Mouse (Mus musculus) neural tube, embryonic 11.5 days (tissue): ENCODE measurements at regions not wholly inside any gene's neighbourhood (a gene's known extent, or its start where the extent isn't known, plus 50 kb on each side); places are given as distances from the start of the nearest gene placed in this dataset.

Experiments used
- ATAC-seq: fragments of 200-750 bp; cut with Nextera tagmentation; 2 replicates; pipeline ENCODE4 v1.8.0; 2017; ENCODE audit warnings: moderate number of reproducible peaks, mild to moderate bottlenecking, moderate TSS enrichment, moderate library complexity; ENCODE audit not compliant: insufficient read depth, low FRiP score, low TSS enrichment
- DNase-seq: peaks from one replicate; pipeline ENCODE4 v3.0.0-alpha.2; 2015; ENCODE audit warnings: low spot score
- H3K27ac ChIP-seq: fragments of 300-500 bp; sonication (generic); 2 replicates; pipeline ENCODE4 v1.5.1; 2014; ENCODE audit warnings: low read depth, mild to moderate bottlenecking, low read length
- H3K27me3 ChIP-seq: fragments of 300-500 bp; sonication (generic); 2 replicates; pipeline ENCODE4 v1.6.1; 2014; ENCODE audit warnings: mild to moderate bottlenecking, low read length, mixed read lengths; ENCODE audit not compliant: control insufficient read depth, insufficient read depth
- H3K36me3 ChIP-seq: fragments of 300-500 bp; sonication (generic); 2 replicates; pipeline ENCODE4 v1.6.1; 2014; ENCODE audit warnings: mild to moderate bottlenecking, low read length, moderate library complexity, mixed read lengths; ENCODE audit not compliant: control insufficient read depth, insufficient read depth
- H3K4me1 ChIP-seq: fragments of 300-500 bp; sonication (generic); 2 replicates; pipeline ENCODE4 v1.6.1; 2014; ENCODE audit warnings: low read length, mixed read lengths; ENCODE audit not compliant: control insufficient read depth, insufficient read depth
- H3K4me2 ChIP-seq: fragments of 300-500 bp; sonication (generic); 2 replicates; pipeline ENCODE4 v1.6.1; 2014; ENCODE audit warnings: low read depth, mild to moderate bottlenecking, moderate library complexity
- H3K4me3 ChIP-seq: fragments of 300-500 bp; sonication (generic); 2 replicates; pipeline ENCODE4 v1.5.1; 2014; ENCODE audit warnings: low read depth, low read length
- H3K9ac ChIP-seq: fragments of 300-500 bp; sonication (generic); 2 replicates; pipeline ENCODE4 v1.6.1; 2014; ENCODE audit warnings: mild to moderate bottlenecking, low read length
- H3K9me3 ChIP-seq: fragments of 300-500 bp; sonication (generic); 2 replicates; pipeline ENCODE4 v1.6.1; 2016; ENCODE audit warnings: low read length; ENCODE audit not compliant: control insufficient read depth
- WGBS: fragments of 180-500 bp; shearing (Covaris S2); extraction: QIAGEN DNeasy Blood & Tissue Kit; methylation state at CpG from one replicate; pipeline ENCODE4 v1.1.7; 2014; 5-methylcytosine and 5-hydroxymethylcytosine counted together

DNA sequence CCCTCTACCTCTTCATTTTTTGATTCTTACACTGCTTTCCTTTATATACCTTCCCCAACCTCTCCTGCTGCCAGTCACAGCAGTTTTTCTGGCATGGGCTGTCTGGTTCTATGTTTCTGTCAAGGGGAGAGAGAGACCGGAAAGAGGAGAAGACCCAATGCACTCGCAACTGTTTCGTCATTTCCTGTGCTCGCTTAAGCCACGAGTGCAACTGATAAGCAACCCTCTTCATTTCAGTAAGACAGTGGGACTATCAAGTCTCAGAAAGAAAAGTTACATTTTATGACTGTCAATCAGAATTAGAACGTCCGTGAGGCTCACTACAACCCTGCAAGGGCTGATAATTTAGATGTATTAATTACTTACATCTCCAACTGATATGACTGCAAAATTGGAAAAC is 312.2 kb downstream of the Etnk1 start:
- H3K36me3 ChIP-seq: no peaks in the 10 kb centered on the region
- H3K27ac ChIP-seq: no peak overlapping the region
- no peaks in the 10 kb centered on the region for H3K4me1 ChIP-seq
- ATAC-seq: no peak
- no peaks in the 10 kb centered on the region for H3K9me3 ChIP-seq
- H3K4me2 ChIP-seq: no peak overlapping the region
- H3K4me3 ChIP-seq: no peak overlapping the region
- WGBS: 86% methylated on average over 7 of the region's 7 CpGs
- no peak overlapping the region for H3K9ac ChIP-seq
- H3K27me3 ChIP-seq: no peaks in the 10 kb centered on the region
- DNase-seq: no peak

DNA sequence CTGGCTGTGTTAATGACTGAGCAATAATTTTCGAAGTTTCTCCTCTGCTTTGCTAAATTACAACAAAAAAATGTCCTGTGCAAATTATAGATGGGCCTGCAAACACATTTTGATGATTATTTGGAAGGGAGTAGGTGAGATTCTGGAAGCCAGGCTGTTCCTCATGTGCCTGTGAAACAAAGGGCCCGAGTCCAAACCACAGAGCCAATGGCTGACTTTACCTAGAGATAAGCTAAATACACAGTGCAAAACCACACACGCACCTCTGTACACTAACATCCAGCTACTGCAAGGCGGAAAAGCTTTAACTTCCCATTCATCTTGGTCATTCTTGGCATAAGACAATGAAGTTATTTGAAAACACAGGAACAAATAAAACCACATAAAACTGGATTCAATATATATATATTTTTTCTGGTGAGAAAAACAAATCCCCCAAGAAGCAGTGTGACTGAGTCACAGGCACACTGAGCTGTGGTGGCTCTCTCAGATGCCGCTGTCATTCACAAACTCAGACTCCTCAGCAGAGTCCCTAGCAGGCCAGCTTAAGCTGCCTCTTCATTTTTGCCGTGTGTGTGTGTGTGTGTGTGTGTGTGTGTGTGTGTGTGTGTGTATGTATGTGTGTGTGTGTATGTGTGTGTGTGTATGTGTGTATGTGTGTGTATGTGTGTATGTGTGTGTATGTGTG is 312.8 kb downstream of the Etnk1 start:
- Histone ChIP-seq H3K4me2 (no peak overlapping the region), H3K27ac (no peak overlapping the region), H3K9ac (no peak overlapping the region), H3K36me3 (no peaks in the 10 kb centered on the region), H3K4me3 (no peak overlapping the region), H3K4me1 (no peaks in the 10 kb centered on the region), H3K9me3 (no peaks in the 10 kb centered on the region), H3K27me3 (no peaks in the 10 kb centered on the region)
- ATAC-seq (no peak), DNase-seq (no peak)
- 87% methylated on average over 6 of the region's 6 CpGs for WGBS

GRCm38 (mm10) chr6:143482272-143482671 is 315.3 kb downstream of the Etnk1 start:
- Histone ChIP-seq H3K4me2 (no peak overlapping the region), H3K4me1 (no peaks in the 10 kb centered on the region), H3K36me3 (no peaks in the 10 kb centered on the region), H3K27ac (no peak overlapping the region), H3K9me3 (no peaks in the 10 kb centered on the region), H3K9ac (no peak overlapping the region), H3K4me3 (no peak overlapping the region), H3K27me3 (no peaks in the 10 kb centered on the region)
- 89% methylated on average over 4 of the region's 4 CpGs for WGBS
- ATAC-seq (no peak), DNase-seq (no peak)

DNA sequence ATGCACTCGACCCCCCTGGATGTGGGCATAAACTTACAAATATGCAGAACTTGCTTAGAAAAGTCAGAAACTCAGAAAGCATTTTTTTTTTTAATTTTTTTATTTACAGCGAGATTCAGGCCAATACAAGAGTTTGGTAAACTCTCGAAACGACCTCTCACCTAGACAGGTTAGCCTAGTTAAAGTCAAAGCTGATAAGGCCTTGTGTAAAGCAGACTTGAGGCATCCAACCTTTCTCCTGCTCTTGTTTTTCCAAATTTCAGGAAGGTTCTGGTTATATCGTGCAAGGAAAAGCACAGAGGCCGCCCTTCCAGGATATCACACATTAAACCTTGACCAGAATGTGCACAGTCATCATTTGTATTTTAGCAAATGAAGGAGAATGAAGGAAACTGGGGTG is 315.8 kb downstream of the Etnk1 start:
- DNase-seq: no peak
- 95% methylated on average over 6 of the region's 6 CpGs for WGBS

GRCm38 (mm10) chr6:143484941-143485340 is 317.9 kb downstream of the Etnk1 start:
- ATAC-seq (no peak), DNase-seq (no peak)
- H3K36me3 ChIP-seq: no peaks in the 10 kb centered on the region
- no peaks in the 10 kb centered on the region for H3K27me3 ChIP-seq
- no peak overlapping the region for H3K27ac ChIP-seq
- no peaks in the 10 kb centered on the region for H3K4me1 ChIP-seq
- 92% methylated on average over 6 of the region's 6 CpGs for WGBS
- no peak overlapping the region for H3K4me2 ChIP-seq
- H3K9me3 ChIP-seq: no peaks in the 10 kb centered on the region
- no peak overlapping the region for H3K9ac ChIP-seq
- H3K4me3 ChIP-seq: no peak overlapping the region

More for the DNA sequence above, 315.8 kb downstream of the Etnk1 start:
- no peaks in the 10 kb centered on the region for H3K27me3 ChIP-seq
- H3K9ac ChIP-seq: no peak overlapping the region
- no peaks in the 10 kb centered on the region for H3K36me3 ChIP-seq
- H3K4me3 ChIP-seq: no peak overlapping the region
- H3K4me2 ChIP-seq: no peak overlapping the region
- H3K9me3 ChIP-seq: no peaks in the 10 kb centered on the region
- H3K27ac ChIP-seq: no peak overlapping the region
- no peaks in the 10 kb centered on the region for H3K4me1 ChIP-seq
- ATAC-seq: no peak

DNA sequence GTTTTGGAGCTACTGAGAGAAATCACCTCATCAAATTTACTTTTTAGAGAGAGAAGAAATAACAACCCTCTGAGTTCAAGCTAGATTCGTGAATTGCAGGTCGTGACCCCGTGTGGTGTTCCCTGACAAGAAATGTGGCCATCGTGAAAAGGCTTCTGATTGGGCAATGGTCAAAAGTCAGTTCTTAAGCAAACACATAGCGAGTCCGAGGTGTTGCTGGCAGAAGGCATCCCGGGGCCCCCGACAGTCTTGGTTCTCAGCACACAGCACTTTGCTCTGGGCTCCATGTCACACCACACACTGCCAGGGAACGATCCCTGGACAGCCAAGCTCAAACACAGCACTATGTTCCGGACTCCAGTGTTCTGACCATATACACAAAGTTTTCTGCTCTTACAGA is 320.0 kb downstream of the Etnk1 start:
- DNase-seq: no peak
- 78% methylated on average over 10 of the region's 10 CpGs for WGBS

GRCm38 (mm10) chr6:143490019-143490418 is 323.0 kb downstream of the Etnk1 start:
- DNase-seq: no peak
- Histone ChIP-seq H3K4me3 (no peak overlapping the region), H3K4me1 (no peaks in the 10 kb centered on the region), H3K27ac (no peak overlapping the region), H3K27me3 (no peaks in the 10 kb centered on the region), H3K36me3 (no peaks in the 10 kb centered on the region), H3K9ac (no peak overlapping the region), H3K4me2 (no peak overlapping the region), H3K9me3 (no peaks in the 10 kb centered on the region)
- no peak for ATAC-seq
- WGBS: 96% methylated on average over 6 of the region's 6 CpGs

More for the DNA sequence above, 320.0 kb downstream of the Etnk1 start:
- ATAC-seq: no peak
- Histone ChIP-seq H3K4me2 (no peak overlapping the region), H3K9ac (no peak overlapping the region), H3K9me3 (no peaks in the 10 kb centered on the region), H3K27me3 (no peaks in the 10 kb centered on the region), H3K4me1 (no peaks in the 10 kb centered on the region), H3K27ac (no peak overlapping the region), H3K4me3 (no peak overlapping the region), H3K36me3 (no peaks in the 10 kb centered on the region)

- Histone ChIP-seq H3K27me3 (no peaks in the 10 kb centered on the region), H3K4me3 (no peak overlapping the region), H3K9ac (no peak overlapping the region), H3K27ac (no peak overlapping the region), H3K36me3 (no peaks in the 10 kb centered on the region), H3K9me3 (no peaks in the 10 kb centered on the region), H3K4me2 (no peak overlapping the region), H3K4me1 (no peaks in the 10 kb centered on the region)
- ATAC-seq (no peak), DNase-seq (no peak)
- WGBS: 90% methylated on average over 5 of the region's 5 CpGs
These were observed 324.4 kb downstream of the Etnk1 start for GRCm38 (mm10) chr6:143491380-143491779.

DNA sequence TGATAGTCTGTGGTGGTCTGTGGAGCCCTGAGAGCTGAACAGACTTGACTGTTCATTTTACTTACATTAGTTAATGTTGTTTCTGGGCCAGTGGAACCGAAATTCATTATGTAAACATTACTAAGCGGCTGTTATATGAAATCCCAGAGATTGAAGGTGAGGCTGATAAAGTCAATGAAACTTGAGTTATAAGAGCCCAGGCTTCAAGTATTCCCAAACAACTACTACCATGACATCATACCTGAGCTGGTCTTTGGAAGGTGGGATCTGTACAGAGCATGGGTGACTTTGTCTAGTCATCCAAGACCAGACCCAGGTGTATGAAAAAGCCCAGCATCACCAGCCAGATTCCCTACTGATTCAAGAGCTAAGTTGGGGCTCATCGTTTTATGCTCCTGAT is 326.5 kb downstream of the Etnk1 start:
- Histone ChIP-seq H3K27ac (no peak overlapping the region), H3K4me3 (no peak overlapping the region), H3K9me3 (no peaks in the 10 kb centered on the region), H3K9ac (no peak overlapping the region), H3K27me3 (no peaks in the 10 kb centered on the region), H3K4me2 (no peak overlapping the region), H3K4me1 (no peaks in the 10 kb centered on the region), H3K36me3 (no peaks in the 10 kb centered on the region)
- WGBS: 90% methylated on average over 3 of the region's 3 CpGs
- DNase-seq (no peak), ATAC-seq (no peak)
